In genomic region chr4:152343296-152343695, GRCm38 (mm10) we compare ENCODE assay signal across 10 mouse cellular contexts. TPM values are rescaled to one million over a fixed set of nuclear protein-coding genes. Genes with fewer than 3 reads are reported as not detected.
DNase-seq lines count a peak whose midpoint lies in the region; ATAC-seq and TF ChIP-seq lines count a peak whose summit lies in the region.
"Had no signal": no experiment of that assay in that cellular context is flagged by ENCODE, and none has a peak within 500 bp of the region (broad histone marks: within the 10 kb centered on the region; RNA-seq: fewer than 3 reads in every experiment).

No protein-coding gene starts in this region.

- peaks cover 14% of the 10 kb centered on the region for H3K4me1 ChIP-seq in heart, postnatal 0 days (ENCODE audit: control insufficient read depth, insufficient read depth)
- H3K4me1 ChIP-seq in ES-E14 (ENCODE audit: control insufficient read depth in 2 of 2, insufficient read depth in 2 of 2, low read length in 2 of 2, poor library complexity in 1 of 2): peaks cover 10 to 61% of the 10 kb centered on the region in 2 experiments; a peak in 3 of 4 replicates
- peaks cover 54% of the 10 kb centered on the region for H3K4me1 ChIP-seq in hindbrain, embryonic 13.5 days (replicated peaks)
- H3K4me1 ChIP-seq in stomach, postnatal 0 days (replicated peaks; ENCODE audit: control insufficient read depth, insufficient read depth): no peaks in the 10 kb centered on the region

- in situ Hi-C loops in ES-E14 (cut with MboI; ENCODE audit: low sequenced_read_pairs in 2 of 2, unreplicated experiment in 2 of 2): no loop called here

- 10% methylated on average over 5 of the region's 5 CpGs for WGBS in heart, postnatal 0 days
- WGBS in hindbrain, embryonic 13.5 days: 17% methylated on average over 5 of the region's 5 CpGs
- WGBS in stomach, postnatal 0 days: 13% methylated on average over 5 of the region's 5 CpGs

- H3K36me3 ChIP-seq in heart, postnatal 0 days (replicated peaks; ENCODE audit: control insufficient read depth, insufficient read depth, low read length): no peaks in the 10 kb centered on the region
- H3K36me3 ChIP-seq in ES-E14 (ENCODE audit: control insufficient read depth, insufficient read depth, low read length, poor library complexity, severe bottlenecking): no peaks in the 10 kb centered on the region
- no peaks in the 10 kb centered on the region for H3K36me3 ChIP-seq in hindbrain, embryonic 13.5 days
- no peaks in the 10 kb centered on the region for H3K36me3 ChIP-seq in stomach, postnatal 0 days (ENCODE audit: control insufficient read depth, insufficient read depth, low read length)

- H3K27me3 ChIP-seq in heart, postnatal 0 days (ENCODE audit: control insufficient read depth, insufficient read depth, low read length): peaks cover 75% of the 10 kb centered on the region
- peaks cover 41% of the 10 kb centered on the region for H3K27me3 ChIP-seq in hindbrain, embryonic 13.5 days
- H3K27me3 ChIP-seq in stomach, postnatal 0 days (ENCODE audit: control insufficient read depth, insufficient read depth, low read length): no peaks in the 10 kb centered on the region

- H3K9me3 ChIP-seq in heart, postnatal 0 days (replicated peaks; ENCODE audit: control insufficient read depth, low read length): no peaks in the 10 kb centered on the region
- H3K9me3 ChIP-seq in ES-E14 (ENCODE audit: control insufficient read depth, insufficient read depth, low read depth, low read length): no peaks in the 10 kb centered on the region
- no peaks in the 10 kb centered on the region for H3K9me3 ChIP-seq in hindbrain, embryonic 13.5 days
- no peaks in the 10 kb centered on the region for H3K9me3 ChIP-seq in stomach, postnatal 0 days (ENCODE audit: control insufficient read depth, low read length)

- no peak overlapping the region for H3K4me3 ChIP-seq in heart, postnatal 0 days (ENCODE audit: low read depth, low read length)
- no peak overlapping the region for H3K4me3 ChIP-seq in ES-E14 (ENCODE audit: insufficient read depth in 1 of 2, low read depth in 1 of 2, low read length in 2 of 2, poor library complexity in 1 of 2, severe bottlenecking in 1 of 2)
- H3K4me3 ChIP-seq in hindbrain, embryonic 13.5 days: no peak overlapping the region
- no peak overlapping the region for H3K4me3 ChIP-seq in stomach, postnatal 0 days (ENCODE audit: low read depth, low read length)

- H3K9ac ChIP-seq in heart, postnatal 0 days (replicated peaks; ENCODE audit: low read depth, low read length): no peak overlapping the region
- no peak overlapping the region for H3K9ac ChIP-seq in ES-E14 (ENCODE audit: insufficient read depth, low read depth, low read length, poor library complexity, severe bottlenecking)
- peak overlapping the region; percentile 29; the same call in 1 of the 2 replicates for H3K9ac ChIP-seq in hindbrain, embryonic 13.5 days
- no peak overlapping the region for H3K9ac ChIP-seq in stomach, postnatal 0 days (ENCODE audit: low read length)

- peak; percentile 59 for TF ChIP-seq CTCF in heart, postnatal 0 days (IDR thresholded peaks at IDR 0.05; ENCODE audit: low read depth)
- peak; percentile 73 for TF ChIP-seq CTCF in stomach, postnatal 0 days (IDR thresholded peaks at IDR 0.05; ENCODE audit: low read depth)

- no peak for ATAC-seq in heart, postnatal 0 days (ENCODE audit: insufficient read depth, low read depth)
- no peak for ATAC-seq in hindbrain, embryonic 13.5 days (ENCODE audit: low FRiP score)
- ATAC-seq in stomach, postnatal 0 days (ENCODE audit: low FRiP score, low TSS enrichment): no peak
- no peak for ATAC-seq in frontal cortex, adult (ENCODE audit: low TSS enrichment)
- no peak for ATAC-seq in inflammation-experienced regulatory T-cells, adult 6 months

- TF ChIP-seq EP300 in heart, postnatal 0 days (IDR thresholded peaks at IDR 0.05; ENCODE audit: low read depth): no peak
- no peak for TF ChIP-seq EP300 in stomach, postnatal 0 days (optimal IDR thresholded peaks at IDR 0.05)

- H3K4me2 ChIP-seq in heart, postnatal 0 days (ENCODE audit: low read depth, low read length): no peak overlapping the region
- H3K4me2 ChIP-seq in hindbrain, embryonic 13.5 days: no peak overlapping the region
- H3K4me2 ChIP-seq in stomach, postnatal 0 days (replicated peaks; ENCODE audit: low read depth): no peak overlapping the region

- H3K27ac ChIP-seq in heart, postnatal 0 days (ENCODE audit: low read depth): no peak overlapping the region
- no peak overlapping the region for H3K27ac ChIP-seq in ES-E14 (ENCODE audit: insufficient read depth, low read depth, low read length, poor library complexity, severe bottlenecking)
- no peak overlapping the region for H3K27ac ChIP-seq in hindbrain, embryonic 13.5 days
- H3K27ac ChIP-seq in stomach, postnatal 0 days (replicated peaks): no peak overlapping the region

- no peak for DNase-seq in heart, postnatal 0 days (ENCODE audit: low spot score)
- DNase-seq in heart, adult 8-10 months (ENCODE audit: low spot score): no peak
- DNase-seq in 3134 (ENCODE audit: extremely low read depth, insufficient read length, low spot score): peak; percentile 31
- no peak for DNase-seq in ES-E14 (ENCODE audit: low read depth, low spot score)
- no peak for DNase-seq in stomach, postnatal 0 days (ENCODE audit: low spot score)

TF ChIP-seq in ES-E14, 5 proteins besides CTCF, POLR2A, EP300 and RAD21:
- TF ChIP-seq ZNF384 (IDR thresholded peaks at IDR 0.05; ENCODE audit: low read depth, low read length) (no peak), ZC3H11A (IDR thresholded peaks at IDR 0.05; ENCODE audit: borderline replicate concordance, low read depth, low read length) (peak; percentile 50; the same call in 1 of the 2 replicates)

RNA-seq across cellular contexts. Expression of gene Chd5, which starts 4.8 kb away (rescaled TPM):
- 0.11 TPM in 1 of 2 replicates, not detected in the other for total RNA-seq in heart, postnatal 0 days (2014; rRNA removed; ENCODE audit: low replicate concordance)
- 0.01 and 0.03 TPM in 2 replicates for polyA plus RNA-seq in heart, postnatal 0 days (2015; fragmentation: Nextera tagmentation; extraction: Ambion mirVana)
- total RNA-seq in heart, adult 8-10 months (2022): under 1 TPM; 0.19 to 0.59 (median 0.27) TPM
- 3.1 and 5.8 TPM in 2 replicates for total RNA-seq in ES-E14 (2012; rRNA removed)
- 38.7 and 38.9 TPM in 2 replicates for polyA plus RNA-seq in hindbrain, embryonic 13.5 days (2015; fragmentation: Nextera tagmentation; extraction: Ambion mirVana)
- polyA plus RNA-seq in stomach, postnatal 0 days (2015; fragmentation: Nextera tagmentation; extraction: Ambion mirVana): 1.3 and 1.9 TPM in 2 replicates
- under 1 TPM in 2 of 3 experiments, not detected in 1; 0.05 to 0.11 TPM for polyA plus RNA-seq in inflammation-experienced regulatory T-cells, adult 6 months (2017; shearing (Covaris generic))

RNA-seq across cellular contexts. Expression of gene Rpl22, which starts 17.8 kb away (rescaled TPM):
- total RNA-seq in heart, postnatal 0 days (2014; rRNA removed; ENCODE audit: low replicate concordance): 118 and 122 TPM in 2 replicates
- polyA plus RNA-seq in heart, postnatal 0 days (2015; fragmentation: Nextera tagmentation; extraction: Ambion mirVana): 224 and 235 TPM in 2 replicates
- total RNA-seq in heart, adult 8-10 months (2022): 100 to 1,000 TPM; 266 to 327 (median 276) TPM
- 1,269 and 1,458 TPM in 2 replicates for total RNA-seq in ES-E14 (2012; rRNA removed)
- polyA plus RNA-seq in hindbrain, embryonic 13.5 days (2015; fragmentation: Nextera tagmentation; extraction: Ambion mirVana): 205 and 218 TPM in 2 replicates
- 351 and 372 TPM in 2 replicates for polyA plus RNA-seq in stomach, postnatal 0 days (2015; fragmentation: Nextera tagmentation; extraction: Ambion mirVana)
- polyA plus RNA-seq in inflammation-experienced regulatory T-cells, adult 6 months (2017; shearing (Covaris generic)): 1,000 to 10,000 TPM in 1 of 3 experiments, 100 to 1,000 TPM in 2; 752 to 1,062 (median 960) TPM

RNA-seq across cellular contexts. Expression of gene Rnf207, which starts 24.5 kb away (rescaled TPM):
- total RNA-seq in heart, postnatal 0 days (2014; rRNA removed; ENCODE audit: low replicate concordance): 171 and 226 TPM in 2 replicates
- polyA plus RNA-seq in heart, postnatal 0 days (2015; fragmentation: Nextera tagmentation; extraction: Ambion mirVana): 109 and 115 TPM in 2 replicates
- 10 to 100 TPM; 29.1 to 63.4 (median 46.1) TPM for total RNA-seq in heart, adult 8-10 months (2022)
- 4.6 and 9.0 TPM in 2 replicates for total RNA-seq in ES-E14 (2012; rRNA removed)
- polyA plus RNA-seq in hindbrain, embryonic 13.5 days (2015; fragmentation: Nextera tagmentation; extraction: Ambion mirVana): 5.2 and 7.7 TPM in 2 replicates
- 0.40 and 0.46 TPM in 2 replicates for polyA plus RNA-seq in stomach, postnatal 0 days (2015; fragmentation: Nextera tagmentation; extraction: Ambion mirVana)
- not detected for polyA plus RNA-seq in inflammation-experienced regulatory T-cells, adult 6 months (2017; shearing (Covaris generic))
- total RNA-seq: neutrophil, adult 5-6 weeks had no signal

RNA-seq across cellular contexts. Expression of gene Icmt, which starts 46.3 kb away (rescaled TPM):
- total RNA-seq in heart, postnatal 0 days (2014; rRNA removed; ENCODE audit: low replicate concordance): 26.1 and 38.0 TPM in 2 replicates
- polyA plus RNA-seq in heart, postnatal 0 days (2015; fragmentation: Nextera tagmentation; extraction: Ambion mirVana): 12.7 and 15.0 TPM in 2 replicates
- 10 to 100 TPM; 25.2 to 36.4 (median 30.6) TPM for total RNA-seq in heart, adult 8-10 months (2022)
- 47.7 and 61.4 TPM in 2 replicates for total RNA-seq in ES-E14 (2012; rRNA removed)
- polyA plus RNA-seq in hindbrain, embryonic 13.5 days (2015; fragmentation: Nextera tagmentation; extraction: Ambion mirVana): 17.2 and 18.4 TPM in 2 replicates
- polyA plus RNA-seq in stomach, postnatal 0 days (2015; fragmentation: Nextera tagmentation; extraction: Ambion mirVana): 9.6 and 10.2 TPM in 2 replicates
- 1 to 10 TPM; 5.1 to 8.8 (median 7.1) TPM for polyA plus RNA-seq in inflammation-experienced regulatory T-cells, adult 6 months (2017; shearing (Covaris generic))

RNA-seq across cellular contexts. Expression of gene Hes3, which starts 51.8 kb away (rescaled TPM):
- not detected in 2 replicates for total RNA-seq in heart, postnatal 0 days (2014; rRNA removed; ENCODE audit: low replicate concordance)
- not detected in 2 replicates for polyA plus RNA-seq in heart, postnatal 0 days (2015; fragmentation: Nextera tagmentation; extraction: Ambion mirVana)
- not detected for total RNA-seq in heart, adult 8-10 months (2022)
- total RNA-seq in ES-E14 (2012; rRNA removed): 0.58 and 1.1 TPM in 2 replicates
- polyA plus RNA-seq in hindbrain, embryonic 13.5 days (2015; fragmentation: Nextera tagmentation; extraction: Ambion mirVana): 0.38 and 0.79 TPM in 2 replicates
- not detected in 2 replicates for polyA plus RNA-seq in stomach, postnatal 0 days (2015; fragmentation: Nextera tagmentation; extraction: Ambion mirVana)
- not detected for polyA plus RNA-seq in inflammation-experienced regulatory T-cells, adult 6 months (2017; shearing (Covaris generic))
- total RNA-seq: neutrophil, adult 5-6 weeks had no signal
- polyA plus RNA-seq: large intestine, adult 2 months had no signal

Comparison
In these comparisons a context has a peak if more than half of its experiments do, and no peak if none do; other contexts are left out.
1. RNA of gene Chd5, which starts 4.8 kb away (polyA plus RNA-seq): 38.7 to 38.9 TPM in hindbrain, embryonic 13.5 days; 1.3 to 1.9 TPM in stomach, postnatal 0 days, 0.05 to 0.11 TPM in inflammation-experienced regulatory T-cells, adult 6 months and 0.01 to 0.03 TPM in heart, postnatal 0 days; every median in the first group is over 10 times any median in the second.
2. RNA of gene Rnf207, which starts 24.5 kb away (polyA plus RNA-seq): 109 to 115 TPM in heart, postnatal 0 days; 5.2 to 7.7 TPM in hindbrain, embryonic 13.5 days, 0.40 to 0.46 TPM in stomach, postnatal 0 days and not detected in inflammation-experienced regulatory T-cells, adult 6 months; every median in the first group is over 10 times any median in the second.